Mouse (Mus musculus) CD4-positive, CD25-positive, alpha-beta regulatory T cell (primary cell): ENCODE measurements around the gene Gm7682. TPM values are rescaled to one million over a fixed set of nuclear protein-coding genes. Genes with fewer than 3 reads are reported as not detected.

Experiments
- polyA plus RNA-seq: library from polyadenylated mRNA; unstranded; fragments of 100-300 nt; shearing (Covaris generic); gene quantifications from one replicate; pipeline ENCODE4 v1.2.1, GENCODE M21; 2017

Gm7682 gene
- polyA plus RNA-seq = not detected

DNA sequence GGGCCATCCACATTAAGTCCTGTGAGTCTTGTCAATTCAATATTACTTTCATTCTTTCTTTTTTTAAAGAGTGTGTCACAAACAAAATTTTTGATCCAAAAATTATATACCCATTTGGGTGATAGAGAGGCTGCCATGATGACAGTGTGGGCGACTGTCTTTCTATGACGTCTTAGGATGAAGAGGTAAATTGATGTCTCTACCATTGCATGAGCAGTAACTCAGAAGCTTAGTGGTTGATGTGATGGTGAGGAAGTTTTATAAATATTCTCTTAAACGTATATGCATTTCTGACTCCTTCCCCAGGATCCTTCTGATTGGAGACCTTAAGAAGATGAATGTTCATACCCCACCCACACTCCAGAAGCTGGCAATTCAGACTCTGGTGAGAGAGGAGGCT lies at the start of gene Gm7682:
Gm7682 (plus strand) TSS at position 301 of the 400 bp plus-strand sequence.

Other genes starting within 250 kb of the Gm7682 start
- 0.12 TPM for gene Gm3106, start 227.8 kb upstream of the Gm7682 start, polyA plus RNA-seq
- gene A430089I19Rik, start 139.0 kb upstream of the Gm7682 start, polyA plus RNA-seq = not detected
- 0.16 TPM for gene Gm6502, start 131.3 kb upstream of the Gm7682 start, polyA plus RNA-seq
- not detected for gene AA792892, start 106.0 kb upstream of the Gm7682 start, polyA plus RNA-seq
- not detected for gene Gm3139, start 80.5 kb downstream of the Gm7682 start, polyA plus RNA-seq
- not detected for gene Gm3147, start 170.6 kb downstream of the Gm7682 start, polyA plus RNA-seq
- gene Gm6509, start 178.2 kb downstream of the Gm7682 start, polyA plus RNA-seq = not detected
- not detected for gene Gm6205, start 202.6 kb downstream of the Gm7682 start, polyA plus RNA-seq